Mouse (Mus musculus) embryonic facial prominence, embryonic 11.5 days (tissue): ENCODE measurements around the gene Serbp1. TPM values are rescaled to one million over a fixed set of nuclear protein-coding genes. Genes with fewer than 3 reads are reported as not detected.

Source experiments
- ATAC-seq: fragments of 200-750 bp; cut with Nextera tagmentation; replicated peaks from 2 replicates; pipeline ENCODE4 v1.8.0; 2017; ENCODE audit warnings: low read depth; ENCODE audit not compliant: insufficient number of reproducible peaks, low FRiP score, low TSS enrichment
- DNase-seq: peaks from one replicate; pipeline ENCODE4 v3.0.0-alpha.2; 2015; ENCODE audit warnings: low spot score
- H3K27ac ChIP-seq: fragments of 300-500 bp; sonication (generic); replicated peaks from 2 replicates; pipeline ENCODE4 v1.5.1; 2014; ENCODE audit warnings: mild to moderate bottlenecking, low read depth, low read length, control low read depth
- H3K27me3 ChIP-seq: fragments of 300-500 bp; sonication (generic); 2 replicates; pipeline ENCODE4 v1.6.1; 2014; ENCODE audit warnings: mild to moderate bottlenecking, low read length, moderate library complexity, mixed read lengths; ENCODE audit not compliant: control insufficient read depth, insufficient read depth
- H3K36me3 ChIP-seq: fragments of 300-500 bp; sonication (generic); replicated peaks from 2 replicates; pipeline ENCODE4 v1.6.1; 2014; ENCODE audit warnings: low read depth, mild to moderate bottlenecking, low read length, moderate library complexity, mixed read lengths; ENCODE audit not compliant: control insufficient read depth, insufficient read depth
- H3K4me1 ChIP-seq: fragments of 300-500 bp; sonication (generic); 2 replicates; pipeline ENCODE4 v1.6.1; 2014; ENCODE audit warnings: low read length, mixed read lengths; ENCODE audit not compliant: control insufficient read depth, insufficient read depth
- H3K4me2 ChIP-seq: fragments of 300-500 bp; sonication (generic); 2 replicates; pipeline ENCODE4 v1.6.1; 2014; ENCODE audit warnings: low read depth, mild to moderate bottlenecking, control low read depth, low read length, moderate library complexity
- H3K4me3 ChIP-seq: fragments of 300-500 bp; sonication (generic); 2 replicates; pipeline ENCODE4 v1.5.1; 2014; ENCODE audit warnings: low read depth, low read length, control low read depth
- H3K9ac ChIP-seq: fragments of 300-500 bp; sonication (generic); replicated peaks from 2 replicates; pipeline ENCODE4 v1.6.1; 2014; ENCODE audit warnings: mild to moderate bottlenecking, control low read depth, low read length
- H3K9me3 ChIP-seq: fragments of 300-500 bp; sonication (generic); replicated peaks from 2 replicates; pipeline ENCODE4 v1.6.1; 2016; ENCODE audit warnings: mild to moderate bottlenecking, low read length, inconsistent platforms, mixed read lengths; ENCODE audit not compliant: control insufficient read depth
- WGBS: fragments of 180-500 bp; shearing (Covaris S2); extraction: QIAGEN DNeasy Blood & Tissue Kit; methylation state at CpG from one replicate; pipeline ENCODE4 v1.1.7; 2014; 5-methylcytosine and 5-hydroxymethylcytosine counted together
- polyA plus RNA-seq: library from polyadenylated mRNA; unstranded; fragments of >200 nt; fragmentation: Nextera tagmentation; extraction: Ambion mirVana; gene quantifications from 2 replicates; pipeline ENCODE4 v1.2.1, GENCODE M21; 2014

Gene Serbp1
- polyA plus RNA-seq, 1 experiment from 2014 or later = 669 TPM

DNA sequence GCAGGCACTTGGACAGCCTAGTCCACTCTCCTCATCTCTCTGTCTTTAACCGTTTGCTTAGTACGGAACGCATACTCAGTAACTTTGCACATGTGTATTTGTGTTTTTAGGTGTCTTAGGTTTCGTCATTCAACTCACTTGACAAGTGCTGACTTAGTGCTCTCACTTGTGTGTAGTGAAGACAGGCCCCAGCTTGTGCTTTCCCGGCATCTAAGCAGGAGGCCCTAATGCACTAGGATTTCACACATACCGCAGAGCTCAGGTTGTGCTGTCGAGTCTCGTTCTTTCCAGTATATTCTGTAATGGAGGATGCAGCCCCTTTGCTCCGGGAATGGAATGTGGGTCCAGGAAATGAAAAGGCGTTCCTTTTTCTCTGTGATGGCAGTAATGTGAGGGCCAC, 65.2 kb downstream of the Serbp1 start:
- no peaks in the 10 kb centered on the region for H3K27me3 ChIP-seq
- DNase-seq (no peak), ATAC-seq (no peak)
- no peak overlapping the region for H3K9ac ChIP-seq
- H3K27ac ChIP-seq = no peak overlapping the region
- H3K4me1 ChIP-seq = no peaks in the 10 kb centered on the region
- WGBS = 73% methylated on average over 10 of the region's 10 CpGs
- no peaks in the 10 kb centered on the region for H3K36me3 ChIP-seq
- no peaks in the 10 kb centered on the region for H3K9me3 ChIP-seq
- H3K4me3 ChIP-seq = no peak overlapping the region
- H3K4me2 ChIP-seq = no peak overlapping the region

DNA sequence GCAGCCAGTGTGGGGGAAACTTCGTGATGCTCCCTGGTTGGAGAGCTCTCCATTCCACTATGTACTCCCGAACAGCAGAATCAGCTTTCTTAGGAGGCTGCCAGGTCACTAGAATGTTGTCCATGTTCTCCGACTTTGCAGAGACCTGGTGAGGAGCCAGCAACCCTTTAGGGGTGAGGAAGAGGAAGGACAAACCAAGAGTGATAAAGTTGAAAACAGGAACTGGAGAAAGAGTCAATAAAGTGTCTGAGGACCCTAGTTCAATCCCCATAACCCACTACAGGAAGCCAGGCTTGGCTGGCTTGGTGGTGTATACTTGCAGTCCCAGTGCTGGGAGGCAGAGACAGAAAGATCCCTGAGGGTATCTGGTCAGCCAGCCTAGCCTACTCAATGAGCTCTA, 71.0 kb downstream of the Serbp1 start:
- no peak overlapping the region for H3K9ac ChIP-seq
- H3K27ac ChIP-seq = no peak overlapping the region
- H3K27me3 ChIP-seq = no peaks in the 10 kb centered on the region
- H3K4me2 ChIP-seq = no peak overlapping the region
- H3K9me3 ChIP-seq = no peaks in the 10 kb centered on the region
- H3K4me1 ChIP-seq = no peaks in the 10 kb centered on the region
- no peaks in the 10 kb centered on the region for H3K36me3 ChIP-seq
- DNase-seq = no peak
- no peak overlapping the region for H3K4me3 ChIP-seq
- WGBS = 85% methylated on average over 3 of the region's 3 CpGs
- ATAC-seq = no peak

- ATAC-seq (no peak), DNase-seq (no peak)
- H3K9ac ChIP-seq = no peak overlapping the region
- H3K36me3 ChIP-seq = no peaks in the 10 kb centered on the region
- no peaks in the 10 kb centered on the region for H3K27me3 ChIP-seq
- no peaks in the 10 kb centered on the region for H3K4me1 ChIP-seq
- 78% methylated on average over 3 of the region's 3 CpGs for WGBS
- no peaks in the 10 kb centered on the region for H3K9me3 ChIP-seq
- no peak overlapping the region for H3K27ac ChIP-seq
- H3K4me3 ChIP-seq = no peak overlapping the region
- H3K4me2 ChIP-seq = no peak overlapping the region
Observed at GRCm38 (mm10) chr6:67309752-67310151, 71.8 kb downstream of the Serbp1 start.

DNA sequence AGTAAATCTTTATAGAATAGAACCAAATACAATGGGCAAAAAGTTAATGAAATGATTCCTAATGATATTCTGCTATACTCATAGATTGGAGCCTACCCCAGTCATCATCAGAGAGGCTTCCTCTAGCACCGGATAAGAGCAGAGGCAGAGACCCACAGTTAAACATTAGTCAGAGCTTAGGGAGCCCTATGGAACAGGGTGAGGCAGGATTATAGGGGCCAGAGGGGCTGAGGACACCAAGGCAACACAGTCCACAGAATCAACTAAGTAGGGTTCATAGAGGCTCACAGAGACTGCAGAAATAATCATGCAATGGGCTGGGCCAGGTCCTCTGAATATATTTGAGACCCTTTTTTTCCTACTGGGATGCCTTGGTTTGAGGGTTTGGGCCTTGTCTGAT, 76.7 kb downstream of the Serbp1 start:
- no peaks in the 10 kb centered on the region for H3K27me3 ChIP-seq
- no peak overlapping the region for H3K9ac ChIP-seq
- ATAC-seq = no peak
- no peak overlapping the region for H3K4me2 ChIP-seq
- no peak overlapping the region for H3K27ac ChIP-seq
- H3K36me3 ChIP-seq = no peaks in the 10 kb centered on the region
- H3K4me1 ChIP-seq = no peaks in the 10 kb centered on the region
- H3K4me3 ChIP-seq = no peak overlapping the region
- no peaks in the 10 kb centered on the region for H3K9me3 ChIP-seq
- DNase-seq = no peak
- 80% methylated on average over 1 of the region's 1 CpGs for WGBS

DNA sequence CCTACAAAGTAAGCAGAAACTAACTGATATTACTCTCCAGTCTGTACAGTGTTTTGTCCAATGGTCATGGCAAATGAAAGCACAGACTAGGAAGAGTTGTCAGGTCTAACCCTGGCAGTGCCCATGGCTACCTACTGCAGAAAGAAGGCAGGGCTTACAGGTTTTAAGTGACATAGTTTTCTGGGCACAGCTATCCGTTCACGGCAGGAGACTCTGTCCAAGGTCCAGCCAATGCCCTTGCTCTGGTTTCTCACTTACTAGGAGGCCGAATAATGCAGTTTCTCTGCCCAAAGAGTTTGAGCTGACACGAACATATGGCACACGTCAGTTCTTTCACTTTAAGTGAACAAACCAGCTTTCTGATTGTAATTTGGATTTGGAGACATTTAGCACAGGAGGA, 79.1 kb downstream of the Serbp1 start:
- Histone ChIP-seq H3K4me1 (no peaks in the 10 kb centered on the region), H3K4me2 (no peak overlapping the region), H3K27me3 (no peaks in the 10 kb centered on the region), H3K9ac (no peak overlapping the region), H3K36me3 (no peaks in the 10 kb centered on the region), H3K27ac (no peak overlapping the region), H3K9me3 (no peaks in the 10 kb centered on the region), H3K4me3 (no peak overlapping the region)
- DNase-seq (no peak), ATAC-seq (no peak)
- 68% methylated on average over 5 of the region's 5 CpGs for WGBS

DNA sequence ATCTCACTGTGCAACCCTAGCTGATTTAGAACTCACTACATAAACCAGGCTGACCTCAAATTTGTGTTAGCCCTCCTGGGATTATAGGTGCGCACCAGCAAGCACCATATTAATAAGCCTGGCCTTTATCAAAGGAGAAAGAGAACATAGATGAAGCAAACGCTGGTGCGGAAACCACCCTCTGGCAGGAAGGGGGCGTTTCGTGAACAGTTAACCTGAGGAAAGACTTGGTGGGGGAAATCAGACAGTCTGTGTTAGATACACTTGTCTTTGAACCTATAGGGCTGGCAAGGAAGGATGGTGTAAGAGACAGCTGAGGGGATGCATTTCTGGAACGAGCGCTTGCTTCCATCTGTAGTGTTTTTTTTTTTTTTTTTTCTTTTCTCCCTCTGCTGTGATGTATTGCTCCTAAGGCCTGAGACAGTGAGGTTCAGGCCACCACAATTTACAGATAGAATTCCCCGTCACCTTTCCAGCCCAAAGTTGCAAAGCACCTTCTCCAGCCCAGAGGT, 79.9 kb downstream of the Serbp1 start:
- Histone ChIP-seq H3K4me1 (no peaks in the 10 kb centered on the region), H3K36me3 (no peaks in the 10 kb centered on the region), H3K4me2 (no peak overlapping the region), H3K4me3 (no peak overlapping the region), H3K9me3 (no peaks in the 10 kb centered on the region), H3K27me3 (no peaks in the 10 kb centered on the region), H3K27ac (no peak overlapping the region), H3K9ac (no peak overlapping the region)
- 85% methylated on average over 8 of the region's 8 CpGs for WGBS
- ATAC-seq (no peak), DNase-seq (no peak)

GRCm38 (mm10) chr6:67318451-67318850, 80.5 kb downstream of the Serbp1 start:
- Histone ChIP-seq H3K4me2 (no peak overlapping the region), H3K4me3 (no peak overlapping the region), H3K9ac (no peak overlapping the region), H3K36me3 (no peaks in the 10 kb centered on the region), H3K27me3 (no peaks in the 10 kb centered on the region), H3K27ac (no peak overlapping the region), H3K9me3 (no peaks in the 10 kb centered on the region), H3K4me1 (no peaks in the 10 kb centered on the region)
- 35% methylated on average over 10 of the region's 10 CpGs for WGBS
- ATAC-seq (no peak; the same call in 1 of the 2 replicates), DNase-seq (peak; percentile 76)

DNA sequence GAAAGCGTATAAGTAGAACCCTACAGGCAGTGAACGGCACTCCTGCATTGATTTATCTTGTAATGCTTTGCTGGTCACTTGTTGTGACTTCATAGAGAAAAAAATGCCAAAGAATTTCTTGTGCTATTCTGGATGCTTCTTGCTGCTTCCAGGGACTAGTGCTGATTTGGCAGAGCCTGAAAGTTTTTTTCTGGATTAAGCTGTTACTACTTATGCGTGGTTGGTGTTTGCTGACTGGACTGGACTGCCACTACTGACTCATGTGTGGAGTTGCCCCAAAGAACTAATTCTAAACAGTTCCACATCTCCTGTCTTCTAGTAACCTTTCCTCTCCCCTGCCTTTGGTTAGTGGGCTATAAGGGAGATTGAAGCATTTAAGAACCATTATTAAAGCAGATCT, 85.8 kb downstream of the Serbp1 start:
- H3K27me3 ChIP-seq = no peaks in the 10 kb centered on the region
- H3K9ac ChIP-seq = no peak overlapping the region
- ATAC-seq (no peak), DNase-seq (no peak)
- H3K4me1 ChIP-seq = no peaks in the 10 kb centered on the region
- H3K36me3 ChIP-seq = no peaks in the 10 kb centered on the region
- no peak overlapping the region for H3K4me2 ChIP-seq
- H3K27ac ChIP-seq = no peak overlapping the region
- 84% methylated on average over 3 of the region's 3 CpGs for WGBS
- H3K9me3 ChIP-seq = no peaks in the 10 kb centered on the region
- H3K4me3 ChIP-seq = no peak overlapping the region
